Mouse (Mus musculus) hindbrain, embryonic 13.5 days (tissue): ENCODE measurements at regions not wholly inside any gene's neighbourhood (a gene's known extent, or its start where the extent isn't known, plus 50 kb on each side); places are given as distances from the start of the nearest gene placed in this dataset.
A peak's percentile ranks its signal among the peaks of the same experiment; 100 is the strongest.

Experiments used
- ATAC-seq: fragments of 200-750 bp; cut with Nextera tagmentation; 2 replicates; pipeline ENCODE4 v1.8.0; 2017; ENCODE audit warnings: moderate TSS enrichment; ENCODE audit not compliant: low FRiP score
- H3K27ac ChIP-seq: fragments of 300-500 bp; sonication (generic); 2 replicates; pipeline ENCODE4 v1.5.1; 2015; ENCODE audit warnings: inconsistent platforms, mild to moderate bottlenecking, moderate library complexity
- H3K27me3 ChIP-seq: fragments of 300-500 bp; sonication (generic); 2 replicates; pipeline ENCODE4 v1.6.1; 2015; ENCODE audit warnings: mild to moderate bottlenecking, inconsistent platforms
- H3K36me3 ChIP-seq: fragments of 300-500 bp; sonication (generic); 2 replicates; pipeline ENCODE4 v1.6.1; 2015; ENCODE audit warnings: mild to moderate bottlenecking, inconsistent platforms
- H3K4me1 ChIP-seq: fragments of 300-500 bp; sonication (generic); replicated peaks from 2 replicates; pipeline ENCODE4 v1.6.1; 2015; ENCODE audit warnings: inconsistent platforms
- H3K4me2 ChIP-seq: fragments of 300-500 bp; sonication (generic); 2 replicates; pipeline ENCODE4 v1.6.1; 2015; ENCODE audit warnings: inconsistent platforms, mild to moderate bottlenecking, moderate library complexity
- H3K4me3 ChIP-seq: fragments of 300-500 bp; sonication (generic); 2 replicates; pipeline ENCODE4 v1.5.1; 2015; ENCODE audit warnings: mild to moderate bottlenecking, inconsistent platforms
- H3K9ac ChIP-seq: fragments of 300-500 bp; sonication (generic); 2 replicates; pipeline ENCODE4 v1.6.1; 2015; ENCODE audit warnings: mild to moderate bottlenecking, inconsistent platforms
- H3K9me3 ChIP-seq: fragments of 300-500 bp; sonication (generic); 2 replicates; pipeline ENCODE4 v1.6.1; 2016; ENCODE audit warnings: inconsistent platforms
- WGBS: fragments of 180-500 bp; shearing (Covaris S2); methylation state at CpG from one replicate; pipeline ENCODE4 v1.1.7; 2015; 5-methylcytosine and 5-hydroxymethylcytosine counted together

GRCm38 (mm10) chr10:71657525-71657924, 310.0 kb downstream of the Ipmk start:
- no peak overlapping the region for H3K27ac ChIP-seq
- no peak for ATAC-seq
- WGBS = 84% methylated on average over 7 of the region's 7 CpGs
- no peaks in the 10 kb centered on the region for H3K4me1 ChIP-seq
- H3K36me3 ChIP-seq = no peaks in the 10 kb centered on the region
- no peaks in the 10 kb centered on the region for H3K9me3 ChIP-seq
- H3K27me3 ChIP-seq = no peaks in the 10 kb centered on the region
- no peak overlapping the region for H3K4me2 ChIP-seq
- H3K4me3 ChIP-seq = no peak overlapping the region
- H3K9ac ChIP-seq = no peak overlapping the region

GRCm38 (mm10) chr10:71663545-71663944, 316.0 kb downstream of the Ipmk start:
- Histone ChIP-seq H3K27ac (no peak overlapping the region), H3K4me2 (no peak overlapping the region), H3K4me1 (0 out of 2 replicates have a peak, but pooled peaks cover 3% of the 10 kb centered on the region), H3K9me3 (no peaks in the 10 kb centered on the region), H3K36me3 (no peaks in the 10 kb centered on the region), H3K9ac (no peak overlapping the region), H3K4me3 (no peak overlapping the region), H3K27me3 (no peaks in the 10 kb centered on the region)
- WGBS = 86% methylated on average over 5 of the region's 5 CpGs
- no peak for ATAC-seq

GRCm38 (mm10) chr10:71667160-71667571, 319.6 kb downstream of the Ipmk start:
- no peaks in the 10 kb centered on the region for H3K36me3 ChIP-seq
- 60% methylated on average over 7 of the region's 7 CpGs for WGBS
- H3K27ac ChIP-seq = no peak overlapping the region
- H3K4me2 ChIP-seq = no peak overlapping the region
- ATAC-seq = peak; percentile 71
- H3K4me3 ChIP-seq = no peak overlapping the region
- 0 out of 2 replicates have a peak, but pooled peaks cover 3% of the 10 kb centered on the region for H3K4me1 ChIP-seq
- H3K9me3 ChIP-seq = no peaks in the 10 kb centered on the region
- H3K27me3 ChIP-seq = no peaks in the 10 kb centered on the region
- no peak overlapping the region for H3K9ac ChIP-seq

GRCm38 (mm10) chr10:71679240-71679639, 331.7 kb downstream of the Ipmk start:
- no peaks in the 10 kb centered on the region for H3K36me3 ChIP-seq
- no peak overlapping the region for H3K4me2 ChIP-seq
- H3K27me3 ChIP-seq = no peaks in the 10 kb centered on the region
- no peaks in the 10 kb centered on the region for H3K4me1 ChIP-seq
- H3K4me3 ChIP-seq = no peak overlapping the region
- ATAC-seq = no peak
- no peak overlapping the region for H3K27ac ChIP-seq
- 66% methylated on average over 5 of the region's 5 CpGs for WGBS
- no peak overlapping the region for H3K9ac ChIP-seq
- H3K9me3 ChIP-seq = no peaks in the 10 kb centered on the region

GRCm38 (mm10) chr10:71713456-71713855, 365.9 kb downstream of the Ipmk start:
- no peak overlapping the region for H3K4me2 ChIP-seq
- H3K9me3 ChIP-seq = no peaks in the 10 kb centered on the region
- H3K36me3 ChIP-seq = no peaks in the 10 kb centered on the region
- 96% methylated on average over 2 of the region's 2 CpGs for WGBS
- no peak overlapping the region for H3K9ac ChIP-seq
- no peak for ATAC-seq
- H3K4me3 ChIP-seq = no peak overlapping the region
- H3K27ac ChIP-seq = no peak overlapping the region
- H3K27me3 ChIP-seq = no peaks in the 10 kb centered on the region
- no peaks in the 10 kb centered on the region for H3K4me1 ChIP-seq

GRCm38 (mm10) chr10:71727746-71728145, 380.2 kb downstream of the Ipmk start:
- Histone ChIP-seq H3K27me3 (no peaks in the 10 kb centered on the region), H3K4me1 (no peaks in the 10 kb centered on the region), H3K36me3 (no peaks in the 10 kb centered on the region), H3K9ac (no peak overlapping the region), H3K4me2 (no peak overlapping the region), H3K27ac (no peak overlapping the region), H3K4me3 (no peak overlapping the region), H3K9me3 (no peaks in the 10 kb centered on the region)
- no peak for ATAC-seq
- WGBS = 74% methylated on average over 4 of the region's 4 CpGs

- ATAC-seq = no peak
- H3K9ac ChIP-seq = no peak overlapping the region
- 60% methylated on average over 3 of the region's 3 CpGs for WGBS
These were observed 386.3 kb downstream of the Ipmk start for GRCm38 (mm10) chr10:71733821-71734220.

DNA sequence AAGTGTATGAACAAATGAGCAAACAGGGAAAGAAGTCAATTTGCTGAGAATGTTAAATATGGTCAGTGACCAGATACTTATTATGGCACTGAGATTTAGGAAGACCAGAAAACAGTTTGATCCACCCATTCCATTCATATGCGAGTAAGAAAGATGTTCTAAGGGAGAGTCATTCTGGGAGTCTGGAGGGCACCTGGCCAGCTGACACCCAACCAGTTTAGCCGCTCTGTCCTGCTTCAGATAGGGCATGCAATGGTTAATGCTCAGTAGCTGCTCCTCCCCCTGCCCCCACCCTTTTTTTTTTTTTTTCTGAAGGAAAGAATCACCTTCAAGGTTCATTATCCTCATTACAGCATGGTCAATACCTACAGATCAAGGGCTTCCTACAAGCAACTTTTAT, 386.9 kb downstream of the Ipmk start:
- no peaks in the 10 kb centered on the region for H3K27me3 ChIP-seq
- no peak overlapping the region for H3K27ac ChIP-seq
- H3K4me3 ChIP-seq = no peak overlapping the region
- no peak overlapping the region for H3K9ac ChIP-seq
- H3K4me2 ChIP-seq = no peak overlapping the region
- 78% methylated on average over 2 of the region's 2 CpGs for WGBS
- no peaks in the 10 kb centered on the region for H3K9me3 ChIP-seq
- H3K36me3 ChIP-seq = no peaks in the 10 kb centered on the region
- ATAC-seq = no peak
- H3K4me1 ChIP-seq = peaks cover 7% of the 10 kb centered on the region

More at GRCm38 (mm10) chr10:71733821-71734220, 386.3 kb downstream of the Ipmk start:
- Histone ChIP-seq H3K27me3 (no peaks in the 10 kb centered on the region), H3K4me1 (peaks cover 7% of the 10 kb centered on the region), H3K4me2 (no peak overlapping the region), H3K36me3 (no peaks in the 10 kb centered on the region), H3K4me3 (no peak overlapping the region), H3K27ac (no peak overlapping the region), H3K9me3 (no peaks in the 10 kb centered on the region)

DNA sequence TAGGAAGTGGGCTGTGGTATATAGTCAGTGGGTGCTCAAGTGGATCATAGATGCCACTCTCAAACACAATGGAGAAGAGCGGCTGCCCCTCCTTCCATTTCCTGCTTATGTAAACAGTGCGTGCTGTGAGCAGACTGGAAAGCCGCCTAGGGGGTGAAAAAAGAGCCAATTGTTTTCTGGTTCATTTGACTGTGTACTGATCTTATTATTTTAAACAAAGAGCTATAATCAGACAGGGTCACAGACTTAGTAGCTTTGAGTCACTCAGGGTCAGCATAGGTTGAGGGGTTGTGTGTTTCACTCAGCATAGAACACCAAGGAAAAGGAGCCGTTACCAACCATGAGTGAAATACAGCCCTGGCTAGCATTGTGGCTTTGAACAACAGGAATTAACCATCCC, 390.7 kb downstream of the Ipmk start:
- no peak for ATAC-seq
- no peak overlapping the region for H3K4me3 ChIP-seq
- WGBS = 3% methylated on average over 4 of the region's 4 CpGs
- H3K36me3 ChIP-seq = no peaks in the 10 kb centered on the region
- H3K27ac ChIP-seq = no peak overlapping the region
- no peaks in the 10 kb centered on the region for H3K27me3 ChIP-seq
- H3K4me2 ChIP-seq = no peak overlapping the region
- H3K9me3 ChIP-seq = peaks cover 7% of the 10 kb centered on the region; the same call in 1 of the 2 replicates
- no peak overlapping the region for H3K9ac ChIP-seq
- peaks cover 7% of the 10 kb centered on the region for H3K4me1 ChIP-seq

DNA sequence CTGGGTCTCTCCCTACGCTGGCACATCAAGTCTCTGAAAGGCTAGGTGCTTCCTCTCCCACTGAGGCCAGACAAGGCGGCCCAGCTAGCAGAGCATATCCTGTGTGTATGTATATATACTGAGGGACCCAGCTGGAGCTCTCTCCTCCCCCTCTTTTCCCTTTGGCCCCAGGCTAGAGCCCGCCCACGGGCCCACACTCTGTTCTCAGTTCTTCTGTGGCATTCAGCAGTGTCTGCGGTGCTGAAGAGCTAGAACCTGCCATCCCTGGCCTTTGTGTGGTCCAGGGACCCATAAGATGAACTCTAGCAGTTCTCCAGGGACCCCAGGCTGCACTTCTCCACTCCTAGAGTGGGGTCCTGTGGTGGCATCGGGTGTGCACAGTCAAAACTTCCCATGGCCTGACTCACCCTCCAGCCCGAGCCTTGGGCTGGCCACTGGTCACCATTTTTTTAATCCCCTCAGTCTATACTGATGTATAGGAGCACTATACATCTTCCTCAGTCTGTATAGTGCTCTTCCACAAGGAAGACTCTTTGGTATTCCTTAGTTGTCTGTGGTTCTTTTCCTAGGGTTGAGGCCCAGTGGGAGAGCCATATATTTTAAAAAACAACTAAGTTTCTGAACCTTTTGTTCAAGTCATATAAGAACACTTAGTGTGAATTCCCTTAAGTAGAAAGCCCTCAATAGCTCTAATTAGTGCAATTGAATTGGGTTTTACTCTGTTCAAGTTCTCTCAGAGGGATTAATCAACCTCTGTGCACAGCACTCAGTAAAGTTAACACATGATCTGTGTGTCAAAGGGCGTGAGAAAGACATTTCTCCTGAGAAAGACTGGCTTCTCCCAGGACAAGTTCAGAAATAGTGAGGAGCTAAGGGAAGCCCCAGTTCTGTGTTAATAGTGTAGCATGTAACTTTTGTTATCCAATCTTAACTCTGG, 401.3 kb downstream of the Ipmk start:
- H3K9me3 ChIP-seq = no peaks in the 10 kb centered on the region
- no peaks in the 10 kb centered on the region for H3K27me3 ChIP-seq
- H3K36me3 ChIP-seq = no peaks in the 10 kb centered on the region
- no peak for ATAC-seq
- H3K4me3 ChIP-seq = no peak overlapping the region
- H3K4me1 ChIP-seq = 0 out of 2 replicates have a peak, but pooled peaks cover 2% of the 10 kb centered on the region
- H3K27ac ChIP-seq = no peak overlapping the region
- no peak overlapping the region for H3K9ac ChIP-seq
- WGBS = 81% methylated on average over 8 of the region's 8 CpGs
- H3K4me2 ChIP-seq = no peak overlapping the region

DNA sequence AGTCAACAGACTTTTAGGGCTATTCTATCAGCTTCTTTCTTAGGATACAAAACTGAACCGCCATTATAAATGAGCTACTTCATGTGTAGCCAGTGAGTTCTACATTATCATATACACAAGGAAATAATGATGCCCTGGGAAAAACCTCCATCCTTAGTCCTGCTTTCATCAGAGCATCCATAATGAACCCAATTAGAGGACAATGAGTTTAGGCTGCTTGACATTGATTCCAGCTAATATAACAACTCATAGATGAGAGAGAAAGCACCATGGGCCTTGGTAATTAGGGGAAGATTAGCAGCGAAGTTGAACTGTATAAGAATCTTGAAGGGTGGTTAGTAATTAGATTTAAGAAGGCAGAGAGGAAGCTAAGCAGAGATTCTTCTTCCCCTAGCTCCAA, 405.7 kb downstream of the Ipmk start:
- no peaks in the 10 kb centered on the region for H3K27me3 ChIP-seq
- 0 out of 2 replicates have a peak, but pooled peaks cover 2% of the 10 kb centered on the region for H3K4me1 ChIP-seq
- no peaks in the 10 kb centered on the region for H3K36me3 ChIP-seq
- H3K9me3 ChIP-seq = no peaks in the 10 kb centered on the region
- no peak overlapping the region for H3K4me2 ChIP-seq
- 77% methylated on average over 2 of the region's 2 CpGs for WGBS
- no peak overlapping the region for H3K4me3 ChIP-seq
- no peak for ATAC-seq
- no peak overlapping the region for H3K9ac ChIP-seq
- H3K27ac ChIP-seq = no peak overlapping the region

DNA sequence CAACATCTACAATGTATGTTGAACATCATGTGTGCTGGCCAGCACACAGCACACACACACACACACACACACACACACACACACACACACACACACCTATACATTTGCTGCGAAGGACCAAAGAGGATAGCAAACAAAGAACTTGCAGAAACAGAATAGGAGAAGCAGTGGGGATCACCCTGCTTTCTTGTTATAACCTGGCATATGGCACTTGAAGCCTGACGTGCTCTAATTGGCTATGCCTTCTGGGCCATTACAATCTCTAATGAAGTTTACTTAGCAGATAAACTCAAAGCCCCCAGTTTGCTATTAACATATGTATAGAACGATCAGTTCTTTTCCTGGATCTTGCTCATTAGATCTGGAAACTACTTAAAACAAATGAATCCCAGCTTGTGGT, 407.2 kb downstream of the Ipmk start:
- Histone ChIP-seq H3K27me3 (no peaks in the 10 kb centered on the region), H3K27ac (no peak overlapping the region), H3K9ac (no peak overlapping the region), H3K9me3 (no peaks in the 10 kb centered on the region), H3K36me3 (no peaks in the 10 kb centered on the region), H3K4me2 (no peak overlapping the region), H3K4me3 (no peak overlapping the region), H3K4me1 (no peaks in the 10 kb centered on the region)
- WGBS = 66% methylated on average over 3 of the region's 3 CpGs
- peak; percentile 28; the same call in 1 of the 2 replicates for ATAC-seq

- Histone ChIP-seq H3K4me1 (no peaks in the 10 kb centered on the region), H3K27me3 (no peaks in the 10 kb centered on the region), H3K4me3 (no peak overlapping the region), H3K9me3 (no peaks in the 10 kb centered on the region), H3K9ac (no peak overlapping the region), H3K36me3 (no peaks in the 10 kb centered on the region), H3K27ac (no peak overlapping the region), H3K4me2 (no peak overlapping the region)
- ATAC-seq = no peak
- 92% methylated on average over 7 of the region's 7 CpGs for WGBS
These were observed 431.3 kb downstream of the Ipmk start for GRCm38 (mm10) chr10:71778903-71779302.
